Mouse (Mus musculus): ENCODE data around the gene Tspan13.

Gene Tspan13

GRCm38 (mm10) chr12:36042348-36042778 lies at the start of gene Tspan13:
TSS of gene Tspan13 (minus strand) at chr12:36042500.
- DNase-seq (ENCODE audit: low read depth, low spot score), result peak; percentile 95

GRCm38 (mm10) chr12:36091964-36092363 lies 49.7 kb upstream of the Tspan13 start:
- DNase-seq (ENCODE audit: low read depth, low spot score), result no peak

DNA sequence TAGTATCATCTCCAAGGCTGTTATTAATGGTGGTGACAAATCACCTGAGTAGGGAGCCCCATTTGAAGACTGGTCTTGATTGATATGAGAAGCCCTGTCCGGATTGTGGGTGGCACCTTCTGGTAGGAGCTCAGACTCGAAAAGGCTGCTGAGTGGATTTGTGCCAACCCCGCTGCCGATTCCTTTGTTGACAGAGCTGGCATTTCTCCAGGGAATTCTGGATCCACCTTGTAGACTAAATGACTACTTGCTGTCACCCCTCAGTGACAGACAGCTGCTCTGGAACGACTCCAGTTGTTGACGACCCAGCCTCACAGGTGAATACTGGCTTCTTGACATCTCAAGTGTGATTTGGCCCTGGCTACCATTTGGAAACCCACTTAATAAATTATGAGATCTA lies 46.9 kb upstream of the Tspan13 start:
- no peak for DNase-seq (ENCODE audit: low read depth, low spot score)

DNA sequence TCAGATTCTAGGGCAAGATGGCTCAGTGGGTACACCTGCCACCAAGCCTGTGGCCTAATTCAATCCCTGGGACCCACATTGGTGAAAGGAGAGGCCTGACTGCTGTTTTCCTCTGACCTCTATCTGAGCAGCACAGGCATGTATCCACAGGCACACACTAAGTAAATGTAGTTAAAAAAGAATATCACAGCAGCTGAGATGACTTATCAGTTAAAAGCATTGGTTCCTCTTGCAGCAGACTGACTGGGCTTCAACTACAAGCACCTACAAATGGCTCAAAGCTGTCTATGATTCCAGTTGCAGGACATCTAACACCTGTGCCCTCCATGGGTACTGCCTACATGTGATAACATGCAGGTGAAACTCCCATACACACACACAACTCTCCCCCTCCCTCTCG lies 46.5 kb upstream of the Tspan13 start:
- DNase-seq (ENCODE audit: low read depth, low spot score), result no peak

- DNase-seq (ENCODE audit: low read depth, low spot score), result no peak
Observed at GRCm38 (mm10) chr12:36085380-36085779, 43.1 kb upstream of the Tspan13 start.

DNA sequence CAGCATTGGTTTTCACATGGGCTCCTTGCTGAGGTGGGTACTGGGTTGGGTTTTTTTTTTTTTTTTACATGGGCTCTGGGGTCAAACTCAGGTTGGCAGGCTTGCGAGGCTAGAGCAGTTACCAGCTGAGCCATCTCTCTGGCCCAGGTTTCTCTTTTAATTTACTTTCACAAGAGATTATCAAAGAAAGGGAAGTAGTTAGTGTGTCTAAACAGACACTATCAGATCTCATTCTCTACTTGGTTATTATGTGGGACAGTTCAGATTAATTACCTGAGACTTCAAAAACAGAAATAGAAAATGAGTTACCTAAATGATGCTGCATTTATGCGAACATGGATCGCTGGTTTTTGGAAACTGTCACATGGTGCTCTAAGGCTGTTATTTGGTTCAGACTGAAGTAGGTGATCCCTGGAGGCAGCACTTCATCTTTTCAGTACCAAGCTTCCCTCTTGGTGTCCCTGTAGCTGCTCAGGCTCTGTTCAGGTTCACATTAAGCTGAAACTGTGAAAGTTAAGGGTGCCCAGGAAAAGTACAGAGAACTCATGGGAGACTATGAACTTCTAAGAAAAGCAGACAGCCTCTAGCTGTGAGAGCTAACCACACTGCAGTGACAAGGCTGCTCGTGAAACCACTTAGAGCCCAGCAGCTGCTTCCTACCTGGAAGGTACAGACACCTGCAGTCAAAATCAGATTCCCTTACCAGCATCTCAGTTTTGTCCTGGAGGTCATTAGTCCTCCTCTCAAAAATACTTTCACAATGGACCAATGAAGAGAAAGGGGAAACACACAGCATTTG lies 36.0 kb upstream of the Tspan13 start:
- DNase-seq (ENCODE audit: low read depth, low spot score), result peak; percentile 21

DNA sequence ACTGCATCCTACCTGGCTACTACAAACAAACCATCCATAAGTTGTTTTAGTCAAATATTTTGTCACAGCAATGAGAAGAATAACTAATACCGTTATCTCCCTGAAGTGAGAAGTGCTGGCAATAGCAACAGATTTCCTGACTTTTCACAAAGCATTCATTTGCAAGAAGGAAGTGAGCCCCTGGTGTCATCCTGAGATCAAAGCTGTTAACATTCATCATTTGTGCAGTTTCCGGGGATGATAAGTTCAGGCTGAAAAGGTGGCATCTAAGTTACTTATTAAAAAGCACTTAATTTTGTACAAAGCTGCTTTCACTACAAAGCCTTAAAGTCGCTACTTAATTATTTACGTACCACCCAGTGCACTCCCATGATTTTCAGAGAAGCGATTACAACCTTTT lies 30.6 kb upstream of the Tspan13 start:
- peak; percentile 53 for DNase-seq (ENCODE audit: low read depth, low spot score)

GRCm38 (mm10) chr12:36070231-36070630 lies 27.9 kb upstream of the Tspan13 start:
- DNase-seq (ENCODE audit: low read depth, low spot score), result no peak

- peak; percentile 35 for DNase-seq (ENCODE audit: low read depth, low spot score)
Observed at GRCm38 (mm10) chr12:36067538-36067937, 25.2 kb upstream of the Tspan13 start.

- DNase-seq (ENCODE audit: low read depth, low spot score), result no peak
Observed at GRCm38 (mm10) chr12:36065911-36066310, 23.6 kb upstream of the Tspan13 start.

DNA sequence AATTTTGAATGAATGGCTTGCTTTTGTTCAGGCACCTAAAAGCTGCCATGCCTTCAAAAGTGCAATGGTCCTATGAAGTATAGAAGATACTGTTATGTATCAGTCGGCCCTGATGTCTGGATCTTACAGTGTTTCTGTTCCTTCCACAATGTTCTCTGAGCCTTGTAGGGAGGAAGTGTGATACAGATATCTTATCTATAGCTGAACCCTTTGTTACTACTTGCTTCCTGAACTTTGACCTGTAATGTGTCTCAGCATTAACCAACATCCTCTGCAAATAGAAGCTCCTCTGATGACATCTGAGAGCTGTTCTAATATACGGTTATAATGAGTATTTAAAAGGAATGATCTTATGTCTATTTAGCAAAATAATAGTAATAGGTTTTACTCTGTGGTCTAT lies 15.4 kb upstream of the Tspan13 start:
- peak; percentile 44 for DNase-seq (ENCODE audit: low read depth, low spot score)

DNA sequence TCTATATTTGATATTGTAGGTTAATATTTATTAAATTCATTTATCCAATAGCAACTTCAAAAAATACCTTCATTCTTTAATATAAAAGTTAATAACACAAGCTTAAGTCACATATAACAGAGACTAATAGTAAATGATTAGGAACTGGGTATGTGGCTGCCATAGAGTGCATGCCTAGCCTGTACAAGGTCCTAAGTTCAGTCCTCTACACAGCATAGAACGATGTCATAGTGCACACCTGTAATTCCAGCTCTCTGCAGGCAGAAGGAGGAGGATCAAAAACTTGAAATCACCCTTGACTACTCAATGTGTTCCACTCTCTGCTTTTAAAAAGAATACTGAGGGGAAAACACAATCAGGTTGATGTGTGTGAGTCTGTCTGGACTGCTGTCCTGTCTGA lies 8.0 kb upstream of the Tspan13 start:
- no peak for DNase-seq (ENCODE audit: low read depth, low spot score)

DNA sequence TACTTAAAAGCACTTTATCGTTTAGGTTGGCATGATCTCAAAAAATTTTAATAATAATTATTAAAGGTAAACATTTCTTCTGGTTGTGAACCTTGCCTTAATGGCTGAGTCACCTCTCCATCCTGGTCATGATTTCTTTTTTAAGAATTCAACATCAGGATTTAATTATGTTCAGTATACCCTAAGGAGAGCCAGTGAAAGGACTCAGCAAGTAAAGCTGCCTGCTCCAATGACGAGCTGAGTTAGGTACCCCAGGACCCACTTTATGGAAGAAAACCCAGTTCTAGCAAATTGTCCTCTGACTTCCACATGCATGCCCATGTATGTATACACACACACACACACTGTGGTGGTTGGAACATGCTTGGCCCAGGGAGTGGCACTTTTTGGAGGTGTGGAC lies 5.3 kb upstream of the Tspan13 start:
- no peak for DNase-seq (ENCODE audit: low read depth, low spot score)

GRCm38 (mm10) chr12:36046196-36046595 lies 3.9 kb upstream of the Tspan13 start:
- no peak for DNase-seq (ENCODE audit: low read depth, low spot score)

GRCm38 (mm10) chr12:36044691-36045090 lies 2.4 kb upstream of the Tspan13 start:
- DNase-seq (ENCODE audit: low read depth, low spot score), result no peak

DNA sequence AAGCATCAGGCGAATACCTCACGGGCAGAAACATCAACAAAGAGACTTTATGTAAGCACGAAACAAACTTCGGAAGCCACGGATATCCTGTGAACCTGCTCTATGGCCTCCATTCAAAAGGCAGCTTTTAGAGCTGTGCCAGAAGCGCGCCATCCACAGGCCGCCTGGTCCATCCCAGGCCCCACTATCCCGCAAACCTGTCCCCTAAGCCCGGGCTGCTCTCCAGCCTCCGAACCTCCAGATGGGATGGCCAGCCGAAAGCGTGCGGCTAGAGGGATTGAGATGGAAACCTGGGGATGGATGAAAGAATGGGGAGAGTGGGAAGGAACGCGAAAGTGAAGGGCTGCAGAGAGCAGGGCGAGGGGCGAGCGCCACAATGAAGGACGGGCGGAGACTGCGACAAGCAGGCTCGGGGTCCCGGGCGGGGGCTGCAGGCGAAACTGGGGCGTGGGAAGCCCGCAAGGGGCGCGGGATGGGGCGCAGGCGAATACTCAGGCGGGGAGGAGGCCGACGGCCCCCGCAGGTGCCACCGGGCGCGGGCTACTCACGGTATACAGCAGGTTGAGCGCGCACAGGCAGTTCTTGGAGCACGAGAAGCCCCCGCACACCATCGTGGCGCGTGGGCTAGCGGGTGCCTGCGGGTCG lies 475 bp downstream of the Tspan13 start:
- peak; percentile 76 for DNase-seq (ENCODE audit: low read depth, low spot score)

DNA sequence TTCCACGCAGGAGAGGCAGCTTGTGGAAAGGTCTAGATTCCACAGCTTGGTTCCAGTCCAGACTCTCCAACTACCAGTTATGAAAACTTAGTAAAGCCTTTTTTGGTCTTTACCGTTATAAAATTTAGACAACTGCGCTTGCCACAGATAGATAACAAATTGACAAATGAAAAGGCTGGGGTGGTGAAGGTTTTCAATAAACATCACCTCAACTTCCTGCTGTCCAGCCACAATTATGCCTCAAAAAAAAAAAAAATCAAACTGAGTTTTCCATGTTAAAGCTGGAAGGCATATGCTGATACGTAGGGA lies 1.1 kb downstream of the Tspan13 start:
- DNase-seq (ENCODE audit: low read depth, low spot score), result no peak

GRCm38 (mm10) chr12:36040571-36041280 lies 1.6 kb downstream of the Tspan13 start:
- DNase-seq (ENCODE audit: low read depth, low spot score), result peak; percentile 66

DNA sequence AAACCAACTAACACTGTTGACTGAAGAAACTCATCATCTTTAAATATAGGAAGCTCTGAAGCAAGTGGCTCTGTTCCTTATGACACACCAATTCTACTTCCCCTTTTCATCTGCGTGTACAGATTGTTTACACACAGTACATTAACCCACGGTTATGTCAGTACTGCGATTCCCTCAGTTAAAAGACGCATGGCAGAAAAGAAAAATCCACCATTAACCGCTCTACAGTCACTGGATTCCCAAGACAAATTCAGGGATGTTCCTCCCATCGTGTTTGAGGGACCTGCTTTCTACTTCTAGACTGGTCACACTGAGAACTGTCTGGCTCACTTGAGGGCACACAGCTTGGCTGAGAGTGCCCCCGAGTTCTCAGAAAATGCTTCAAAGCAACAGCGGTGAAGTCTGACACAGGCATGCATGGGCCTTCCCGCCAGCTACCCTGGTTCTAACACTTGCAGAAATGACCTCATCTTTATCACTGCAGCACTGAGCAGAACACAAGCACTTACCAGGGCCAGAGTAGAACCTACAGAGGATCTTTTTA lies 2.7 kb downstream of the Tspan13 start:
- DNase-seq (ENCODE audit: low read depth, low spot score), result peak; percentile 63

- DNase-seq (ENCODE audit: low read depth, low spot score), result peak; percentile 72
Observed at GRCm38 (mm10) chr12:36036776-36037175, 5.5 kb downstream of the Tspan13 start.

- peak; percentile 22 for DNase-seq (ENCODE audit: low read depth, low spot score)
Observed at GRCm38 (mm10) chr12:36036121-36036520, 6.2 kb downstream of the Tspan13 start.

- no peak for DNase-seq (ENCODE audit: low read depth, low spot score)
Observed at GRCm38 (mm10) chr12:36035501-36035900, 6.8 kb downstream of the Tspan13 start.
